Mouse (Mus musculus): Measurements from ENCODE around the gene Hs3st3a1. TPM values are rescaled to one million over a fixed set of nuclear protein-coding genes. Genes with fewer than 3 reads are reported as not detected.

Gene Hs3st3a1
- polyA plus RNA-seq, 1 experiment from 2014 or later: 1.1 TPM

DNA sequence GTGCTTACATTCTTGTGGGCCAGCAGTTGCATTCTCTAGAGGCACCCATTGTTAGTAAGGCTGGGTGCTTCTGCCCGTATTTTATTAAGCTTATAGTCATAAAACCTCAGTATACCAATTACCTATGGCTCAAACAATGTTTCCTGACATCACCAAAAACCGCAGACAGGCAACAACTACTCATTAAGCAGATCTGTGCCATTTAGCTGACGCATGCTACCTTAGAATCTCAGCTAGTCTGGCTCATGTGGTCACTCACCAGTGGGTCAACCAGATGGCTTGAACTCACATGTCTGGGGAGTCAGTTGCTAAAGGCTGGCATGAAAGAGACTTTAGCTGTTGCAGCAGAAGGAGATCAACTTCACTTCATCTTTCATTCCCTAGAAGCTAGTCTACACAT is 67.9 kb downstream of the Hs3st3a1 start:
- WGBS: 87% methylated on average over 3 of the region's 3 CpGs
- no peak overlapping the region for H3K9ac ChIP-seq (ENCODE audit: low read length)
- no peak overlapping the region for H3K4me2 ChIP-seq (ENCODE audit: low read depth, low read length)
- H3K36me3 ChIP-seq (ENCODE audit: control insufficient read depth, insufficient read depth, low read length): no peaks in the 10 kb centered on the region
- no peak overlapping the region for H3K27ac ChIP-seq (ENCODE audit: low read length)
- ATAC-seq (ENCODE audit: insufficient read depth, low FRiP score): no peak
- H3K4me3 ChIP-seq (replicated peaks; ENCODE audit: low read length): no peak overlapping the region
- peaks cover 6% of the 10 kb centered on the region; the same call in 1 of the 2 replicates for H3K9me3 ChIP-seq (replicated peaks; ENCODE audit: control insufficient read depth, low read length)
- H3K4me1 ChIP-seq (ENCODE audit: control insufficient read depth, insufficient read depth, low read length): no peaks in the 10 kb centered on the region
- no peaks in the 10 kb centered on the region for H3K27me3 ChIP-seq (ENCODE audit: control insufficient read depth, insufficient read depth, low read length)

DNA sequence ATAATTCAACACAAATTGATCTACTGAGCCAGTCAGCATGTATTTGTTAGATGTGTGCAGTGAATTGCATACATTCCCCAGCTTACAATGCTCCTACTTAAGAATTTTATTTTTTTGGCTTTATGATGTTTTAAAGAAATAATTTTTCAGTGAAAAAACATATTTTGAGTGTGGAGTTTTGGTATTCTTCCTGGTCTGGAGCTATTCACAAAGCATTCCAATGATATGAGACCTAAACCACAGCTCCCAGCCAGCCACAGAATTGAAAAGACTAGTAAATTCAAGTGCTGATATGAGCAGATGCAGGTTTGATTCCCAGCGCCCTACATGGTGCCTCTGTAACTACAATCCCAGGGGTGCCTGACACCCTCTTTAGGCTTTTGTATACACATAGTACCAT is 70.8 kb downstream of the Hs3st3a1 start:
- no peak overlapping the region; the same call in 1 of the 2 replicates for H3K27ac ChIP-seq (ENCODE audit: low read length)
- H3K9me3 ChIP-seq (replicated peaks; ENCODE audit: control insufficient read depth, low read length): peaks cover 6% of the 10 kb centered on the region; the same call in 1 of the 2 replicates
- no peak overlapping the region for H3K4me3 ChIP-seq (replicated peaks; ENCODE audit: low read length)
- no peaks in the 10 kb centered on the region for H3K4me1 ChIP-seq (ENCODE audit: control insufficient read depth, insufficient read depth, low read length)
- WGBS: 94% methylated on average over 1 of the region's 1 CpGs
- no peaks in the 10 kb centered on the region for H3K27me3 ChIP-seq (ENCODE audit: control insufficient read depth, insufficient read depth, low read length)
- no peak for ATAC-seq (ENCODE audit: insufficient read depth, low FRiP score)
- no peak overlapping the region for H3K4me2 ChIP-seq (ENCODE audit: low read depth, low read length)
- no peak overlapping the region for H3K9ac ChIP-seq (ENCODE audit: low read length)
- no peaks in the 10 kb centered on the region for H3K36me3 ChIP-seq (ENCODE audit: control insufficient read depth, insufficient read depth, low read length)

DNA sequence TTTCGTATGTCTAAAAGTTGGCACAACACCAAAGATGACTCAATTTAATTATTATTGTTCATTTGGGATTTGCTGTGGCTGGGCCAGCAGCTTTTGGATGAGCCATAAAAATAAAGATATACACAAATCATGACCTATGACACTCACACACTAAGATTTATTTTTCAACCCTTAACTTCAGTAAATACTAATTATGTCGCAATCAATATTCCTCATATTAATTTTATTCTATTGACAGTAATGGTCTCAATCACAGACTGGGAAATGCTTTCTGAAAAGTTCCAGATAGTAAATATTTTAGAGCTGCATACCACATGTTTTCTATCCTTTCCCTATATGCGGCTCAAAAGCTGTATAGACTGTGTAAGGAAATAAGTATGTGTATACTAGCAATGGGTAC is 71.9 kb downstream of the Hs3st3a1 start:
- no peak overlapping the region for H3K4me3 ChIP-seq (replicated peaks; ENCODE audit: low read length)
- H3K27ac ChIP-seq (ENCODE audit: low read length): no peak overlapping the region
- no peak for ATAC-seq (ENCODE audit: insufficient read depth, low FRiP score)
- 64% methylated on average over 3 of the region's 3 CpGs for WGBS
- no peak overlapping the region for H3K9ac ChIP-seq (ENCODE audit: low read length)
- no peaks in the 10 kb centered on the region for H3K36me3 ChIP-seq (ENCODE audit: control insufficient read depth, insufficient read depth, low read length)
- H3K4me1 ChIP-seq (ENCODE audit: control insufficient read depth, insufficient read depth, low read length): no peaks in the 10 kb centered on the region
- H3K4me2 ChIP-seq (ENCODE audit: low read depth, low read length): no peak overlapping the region
- peaks cover 6% of the 10 kb centered on the region; the same call in 1 of the 2 replicates for H3K9me3 ChIP-seq (replicated peaks; ENCODE audit: control insufficient read depth, low read length)
- H3K27me3 ChIP-seq (ENCODE audit: control insufficient read depth, insufficient read depth, low read length): no peaks in the 10 kb centered on the region

DNA sequence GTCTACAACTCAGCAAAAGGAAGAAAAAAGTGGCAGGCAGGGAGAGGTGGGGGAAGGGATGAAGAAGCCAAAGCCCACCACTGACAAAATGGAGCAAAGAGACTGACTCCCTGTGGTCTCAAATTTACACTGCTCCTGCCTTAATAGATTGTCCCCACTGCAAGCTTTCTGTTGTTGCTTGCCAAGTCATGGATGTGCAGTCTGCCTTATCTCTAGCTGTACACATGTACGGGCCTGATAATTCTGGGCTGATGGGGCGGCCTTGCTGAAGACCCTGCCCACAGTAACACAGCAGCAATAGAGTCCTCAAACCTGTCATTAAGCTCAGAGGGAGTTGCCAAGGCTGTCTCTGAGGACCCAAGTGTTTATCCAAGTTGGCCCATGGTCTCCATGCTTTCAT is 74.0 kb downstream of the Hs3st3a1 start:
- H3K4me1 ChIP-seq (ENCODE audit: control insufficient read depth, insufficient read depth, low read length): no peaks in the 10 kb centered on the region
- H3K27me3 ChIP-seq (ENCODE audit: control insufficient read depth, insufficient read depth, low read length): no peaks in the 10 kb centered on the region
- no peaks in the 10 kb centered on the region for H3K9me3 ChIP-seq (replicated peaks; ENCODE audit: control insufficient read depth, low read length)
- no peaks in the 10 kb centered on the region for H3K36me3 ChIP-seq (ENCODE audit: control insufficient read depth, insufficient read depth, low read length)
- H3K9ac ChIP-seq (ENCODE audit: low read length): no peak overlapping the region
- WGBS: 64% methylated on average over 2 of the region's 2 CpGs
- no peak overlapping the region for H3K4me3 ChIP-seq (replicated peaks; ENCODE audit: low read length)
- no peak overlapping the region for H3K4me2 ChIP-seq (ENCODE audit: low read depth, low read length)
- ATAC-seq (ENCODE audit: insufficient read depth, low FRiP score): no peak
- no peak overlapping the region for H3K27ac ChIP-seq (ENCODE audit: low read length)

DNA sequence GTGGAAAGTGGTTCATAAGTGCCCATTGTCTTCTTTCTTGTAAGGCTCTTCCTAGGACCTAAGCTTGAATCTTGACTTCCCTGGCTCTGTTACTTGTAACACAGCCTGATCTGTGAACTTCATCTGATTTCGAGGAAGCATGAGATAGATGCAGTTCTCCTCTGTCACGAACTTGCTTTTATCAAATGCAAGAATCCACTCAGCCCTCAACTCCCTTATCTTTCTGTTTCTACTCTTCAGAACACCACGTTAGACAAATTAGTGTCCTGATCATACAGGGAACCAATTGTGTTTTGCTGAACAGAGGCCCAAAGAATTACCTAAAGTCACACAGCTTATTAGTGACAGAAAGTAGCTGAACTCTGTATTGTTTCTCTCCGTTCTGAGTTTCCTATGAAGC is 77.2 kb downstream of the Hs3st3a1 start:
- no peaks in the 10 kb centered on the region for H3K36me3 ChIP-seq (ENCODE audit: control insufficient read depth, insufficient read depth, low read length)
- H3K4me3 ChIP-seq (replicated peaks; ENCODE audit: low read length): no peak overlapping the region
- 74% methylated on average over 4 of the region's 4 CpGs for WGBS
- no peak overlapping the region for H3K9ac ChIP-seq (ENCODE audit: low read length)
- no peak overlapping the region for H3K4me2 ChIP-seq (ENCODE audit: low read depth, low read length)
- H3K4me1 ChIP-seq (ENCODE audit: control insufficient read depth, insufficient read depth, low read length): no peaks in the 10 kb centered on the region
- ATAC-seq (ENCODE audit: insufficient read depth, low FRiP score): no peak
- no peak overlapping the region for H3K27ac ChIP-seq (ENCODE audit: low read length)
- no peaks in the 10 kb centered on the region for H3K9me3 ChIP-seq (replicated peaks; ENCODE audit: control insufficient read depth, low read length)
- no peaks in the 10 kb centered on the region for H3K27me3 ChIP-seq (ENCODE audit: control insufficient read depth, insufficient read depth, low read length)

DNA sequence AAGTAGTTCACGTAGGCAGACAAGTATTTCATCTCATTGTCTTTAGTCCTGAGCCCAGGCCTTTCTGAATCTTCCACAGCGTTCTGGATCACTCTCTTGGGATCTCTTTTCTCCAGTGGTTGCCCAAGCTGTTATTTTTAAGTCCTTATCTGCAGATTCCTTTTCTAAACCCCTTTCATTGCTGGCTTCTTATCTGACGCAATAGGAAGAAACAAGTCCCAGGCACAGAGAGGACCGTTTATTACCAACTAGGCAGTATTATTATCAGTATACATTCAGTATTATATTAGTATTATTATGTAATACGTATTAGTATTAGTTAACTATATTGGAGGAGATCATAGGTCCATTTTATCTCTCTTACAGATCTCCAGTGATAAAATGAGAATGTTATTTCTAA is 78.3 kb downstream of the Hs3st3a1 start:
- Histone ChIP-seq H3K4me1 (ENCODE audit: control insufficient read depth, insufficient read depth, low read length) (no peaks in the 10 kb centered on the region), H3K27me3 (ENCODE audit: control insufficient read depth, insufficient read depth, low read length) (no peaks in the 10 kb centered on the region), H3K9me3 (replicated peaks; ENCODE audit: control insufficient read depth, low read length) (no peaks in the 10 kb centered on the region), H3K4me3 (replicated peaks; ENCODE audit: low read length) (no peak overlapping the region), H3K4me2 (ENCODE audit: low read depth, low read length) (no peak overlapping the region), H3K36me3 (ENCODE audit: control insufficient read depth, insufficient read depth, low read length) (no peaks in the 10 kb centered on the region), H3K9ac (ENCODE audit: low read length) (no peak overlapping the region), H3K27ac (ENCODE audit: low read length) (no peak overlapping the region)
- WGBS: 78% methylated on average over 5 of the region's 5 CpGs
- no peak for ATAC-seq (ENCODE audit: insufficient read depth, low FRiP score)

DNA sequence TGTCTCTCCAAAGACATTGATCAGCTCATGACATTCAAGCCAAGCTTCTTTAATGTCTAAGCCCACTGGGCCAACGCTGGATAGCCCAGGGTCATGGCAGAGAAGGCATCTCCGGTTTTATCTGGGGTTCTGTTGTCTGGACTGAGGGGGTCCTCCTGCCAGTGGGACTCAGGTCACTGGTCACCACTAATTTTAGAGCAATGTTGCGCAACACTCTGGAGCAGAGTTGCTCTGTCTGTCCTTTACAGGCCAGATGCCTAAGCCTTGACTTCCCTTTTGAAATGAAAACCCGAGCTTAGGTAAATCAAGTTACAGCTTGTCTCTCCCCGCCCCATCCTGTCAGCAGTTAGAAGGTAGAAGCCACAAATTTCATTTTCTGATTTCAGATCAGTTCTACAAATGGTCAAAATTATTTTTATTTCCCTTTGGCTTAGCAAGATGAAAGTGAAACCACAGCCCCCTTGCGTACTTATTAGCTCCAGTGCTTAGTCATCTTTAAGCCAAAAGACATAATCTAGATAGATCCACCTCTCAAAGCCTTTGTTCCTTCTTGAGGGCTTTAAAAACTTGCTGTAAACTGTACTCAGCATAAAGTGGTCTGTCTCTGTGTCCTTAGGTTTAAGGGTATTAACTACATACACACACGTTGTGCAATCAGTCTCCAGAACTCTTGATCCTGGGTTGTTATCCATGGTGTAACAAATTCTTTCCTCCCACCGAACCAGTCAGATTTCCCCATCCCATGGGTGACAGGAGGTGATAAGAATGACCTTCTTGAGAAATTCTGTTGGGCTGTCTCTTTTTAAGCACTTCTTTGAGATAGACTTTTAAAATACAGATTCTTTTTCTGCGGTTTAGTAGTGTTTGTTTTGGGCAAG is 81.8 kb downstream of the Hs3st3a1 start:
- 71% methylated on average over 9 of the region's 9 CpGs for WGBS
- ATAC-seq (ENCODE audit: insufficient read depth, low FRiP score): no peak
- no peaks in the 10 kb centered on the region for H3K4me1 ChIP-seq (ENCODE audit: control insufficient read depth, insufficient read depth, low read length)
- H3K9ac ChIP-seq (ENCODE audit: low read length): no peak overlapping the region
- H3K27me3 ChIP-seq (ENCODE audit: control insufficient read depth, insufficient read depth, low read length): peaks cover 17% of the 10 kb centered on the region
- H3K27ac ChIP-seq (ENCODE audit: low read length): no peak overlapping the region
- no peak overlapping the region for H3K4me2 ChIP-seq (ENCODE audit: low read depth, low read length)
- no peak overlapping the region for H3K4me3 ChIP-seq (replicated peaks; ENCODE audit: low read length)
- no peaks in the 10 kb centered on the region for H3K36me3 ChIP-seq (ENCODE audit: control insufficient read depth, insufficient read depth, low read length)
- H3K9me3 ChIP-seq (replicated peaks; ENCODE audit: control insufficient read depth, low read length): no peaks in the 10 kb centered on the region

DNA sequence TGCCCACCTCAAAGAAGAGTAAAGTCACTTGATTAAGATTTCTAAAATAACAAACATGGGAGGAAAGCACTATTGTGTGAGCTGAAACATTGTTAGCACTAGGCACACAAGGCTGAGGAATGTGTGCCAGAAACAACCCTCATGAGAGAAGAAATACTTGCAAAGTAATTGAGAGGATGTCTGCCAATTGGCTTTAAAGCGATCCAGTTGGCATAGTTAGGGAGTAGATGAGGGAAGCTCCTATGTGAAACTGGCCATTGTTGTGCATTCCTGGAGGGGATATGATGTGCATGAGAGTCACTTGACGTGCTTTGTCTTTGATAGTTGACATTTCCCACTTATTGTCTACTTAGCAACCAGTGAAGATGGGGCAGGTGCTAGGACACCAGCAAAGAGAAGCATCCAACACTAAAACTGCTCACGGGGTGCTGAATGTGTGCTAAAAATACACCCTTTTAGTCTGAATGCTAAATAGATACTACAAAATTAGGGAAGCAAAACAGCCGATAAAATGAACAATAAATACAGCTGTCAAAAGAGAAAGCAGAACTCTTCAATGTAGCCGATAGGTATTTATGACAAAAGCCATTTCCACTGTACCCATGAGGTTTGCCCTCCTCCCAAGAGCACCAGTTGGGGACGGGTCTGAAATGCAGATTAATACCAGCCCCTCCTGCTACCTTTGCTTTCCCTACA is 83.2 kb downstream of the Hs3st3a1 start:
- no peaks in the 10 kb centered on the region for H3K4me1 ChIP-seq (ENCODE audit: control insufficient read depth, insufficient read depth, low read length)
- no peak overlapping the region for H3K27ac ChIP-seq (ENCODE audit: low read length)
- no peak overlapping the region for H3K4me2 ChIP-seq (ENCODE audit: low read depth, low read length)
- no peak overlapping the region for H3K4me3 ChIP-seq (replicated peaks; ENCODE audit: low read length)
- H3K36me3 ChIP-seq (ENCODE audit: control insufficient read depth, insufficient read depth, low read length): no peaks in the 10 kb centered on the region
- no peak for ATAC-seq (ENCODE audit: insufficient read depth, low FRiP score)
- peaks cover 17% of the 10 kb centered on the region for H3K27me3 ChIP-seq (ENCODE audit: control insufficient read depth, insufficient read depth, low read length)
- no peaks in the 10 kb centered on the region for H3K9me3 ChIP-seq (replicated peaks; ENCODE audit: control insufficient read depth, low read length)
- no peak overlapping the region for H3K9ac ChIP-seq (ENCODE audit: low read length)
- WGBS: 74% methylated on average over 6 of the region's 6 CpGs

DNA sequence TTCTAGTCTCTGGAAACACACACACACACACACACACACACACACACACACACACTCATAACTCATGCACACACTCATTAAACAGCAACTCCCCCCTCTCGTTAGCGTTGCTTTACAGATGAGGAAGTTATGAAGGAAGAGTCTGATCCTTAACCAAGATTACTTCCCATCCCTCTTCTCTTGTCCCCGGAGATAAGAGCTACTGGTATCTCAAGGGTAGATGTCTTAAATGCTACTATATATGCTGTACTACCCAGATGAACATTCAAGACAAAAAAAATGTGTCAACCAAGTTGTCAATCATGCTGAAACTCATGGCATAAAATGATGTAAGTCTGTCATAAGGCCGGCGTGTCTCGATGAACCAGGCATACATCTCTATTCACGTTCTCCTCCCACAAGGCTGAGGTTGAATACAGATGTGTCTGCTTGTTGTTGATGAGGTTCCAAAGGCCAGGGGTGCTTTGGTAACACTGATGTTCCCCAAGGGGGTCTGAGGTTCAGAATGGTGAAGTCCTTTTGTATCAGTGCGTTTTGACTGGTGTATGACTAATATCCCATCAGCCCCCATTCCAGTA is 89.0 kb downstream of the Hs3st3a1 start:
- no peak overlapping the region for H3K4me3 ChIP-seq (replicated peaks; ENCODE audit: low read length)
- no peaks in the 10 kb centered on the region for H3K36me3 ChIP-seq (ENCODE audit: control insufficient read depth, insufficient read depth, low read length)
- no peak overlapping the region for H3K4me2 ChIP-seq (ENCODE audit: low read depth, low read length)
- ATAC-seq (ENCODE audit: insufficient read depth, low FRiP score): no peak
- H3K4me1 ChIP-seq (ENCODE audit: control insufficient read depth, insufficient read depth, low read length): no peaks in the 10 kb centered on the region
- no peak overlapping the region for H3K27ac ChIP-seq (ENCODE audit: low read length)
- H3K9ac ChIP-seq (ENCODE audit: low read length): no peak overlapping the region
- peaks cover 13% of the 10 kb centered on the region for H3K27me3 ChIP-seq (ENCODE audit: control insufficient read depth, insufficient read depth, low read length)
- H3K9me3 ChIP-seq (replicated peaks; ENCODE audit: control insufficient read depth, low read length): no peaks in the 10 kb centered on the region
- 90% methylated on average over 8 of the region's 8 CpGs for WGBS

All from stomach, embryonic 16.5 days (tissue).